8 mouse cellular contexts compared by ENCODE assay signal in genomic region chr9:66646226-66646625, GRCm38 (mm10). TPM values are rescaled to one million over a fixed set of nuclear protein-coding genes. Genes with fewer than 3 reads are reported as not detected.
DNase-seq lines count a peak whose midpoint lies in the region; ATAC-seq lines count a peak whose summit lies in the region.

No protein-coding gene starts in this region.

- no peak overlapping the region for H3K27ac ChIP-seq in hindbrain, embryonic 12.5 days

- ATAC-seq in hindbrain, embryonic 12.5 days (ENCODE audit: low FRiP score), result peak; percentile 69; the same call in 1 of the 2 replicates

- peak; percentile 92 for DNase-seq in NIH3T3 (ENCODE audit: low read depth)
- peak; percentile 91 for DNase-seq in cerebellum, adult 9-11 months
- peak; percentile 64 to 82 for DNase-seq in frontal cortex, postnatal 10 days (ENCODE audit: low spot score in 2 of 2)
- peak; percentile 83 for DNase-seq in layer of hippocampus, adult 9-11 months
- peak; percentile 92 for DNase-seq in lung, postnatal 10 days
- peak; percentile 88 for DNase-seq in retina, postnatal 1 day
- peak; percentile 82 to 86 for DNase-seq in thymus, postnatal 36 days

- peaks cover 3% of the 10 kb centered on the region for H3K4me1 ChIP-seq in hindbrain, embryonic 12.5 days

- H3K4me3 ChIP-seq in hindbrain, embryonic 12.5 days, result no peak overlapping the region

- no peak overlapping the region for H3K9ac ChIP-seq in hindbrain, embryonic 12.5 days

- H3K9me3 ChIP-seq in hindbrain, embryonic 12.5 days (replicated peaks), result no peaks in the 10 kb centered on the region

- no peak overlapping the region for H3K4me2 ChIP-seq in hindbrain, embryonic 12.5 days (replicated peaks)

- no peaks in the 10 kb centered on the region for H3K27me3 ChIP-seq in hindbrain, embryonic 12.5 days

- WGBS in hindbrain, embryonic 12.5 days, result 18% methylated on average over 7 of the region's 7 CpGs

- H3K36me3 ChIP-seq in hindbrain, embryonic 12.5 days, result no peaks in the 10 kb centered on the region

RNA-seq across cellular contexts. Expression of gene Usp3, which starts 53.3 kb away (rescaled TPM):
- polyA plus RNA-seq in hindbrain, embryonic 12.5 days (2016; fragmentation: Nextera tagmentation; extraction: Ambion mirVana), result 88.1 and 103 TPM in 2 replicates
